Mouse (Mus musculus): ENCODE data around the gene Slc19a3.
"Not testable (repeated sequence)": the region's sequence is repeated elsewhere in the genome, so short reads cannot be mapped to it uniquely, and the experiment has no call there.

Gene Slc19a3

GRCm38 (mm10) chr1:83006218-83007179 lies 31.7 kb downstream of the Slc19a3 start:
- no peak for DNase-seq

- DNase-seq: not testable (repeated sequence)
These were observed 37.9 kb downstream of the Slc19a3 start, which contains the start of gene Gm47959 for GRCm38 (mm10) chr1:83000306-83000705. TSS of gene Gm47959 (plus strand) at chr1:83000548.

DNA sequence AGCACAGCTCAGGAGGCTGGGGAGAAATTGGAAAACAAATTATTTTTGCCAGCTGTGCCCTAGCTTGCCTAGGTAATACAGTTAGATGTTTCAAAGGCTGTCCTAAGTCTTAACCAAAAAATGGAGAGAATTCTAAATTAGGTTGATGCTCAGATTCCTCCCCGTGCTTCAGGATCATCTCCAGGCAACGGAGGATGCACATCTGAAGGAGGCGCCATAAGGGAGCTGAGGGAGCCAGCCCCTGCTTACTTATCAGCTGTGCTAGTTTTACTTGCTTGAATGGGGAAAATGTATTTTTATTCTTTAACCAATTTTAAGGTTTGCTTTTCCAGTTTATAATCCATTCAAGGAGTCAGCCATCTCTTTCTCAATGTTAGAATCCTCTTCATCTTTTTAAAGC lies 44.3 kb downstream of the Slc19a3 start:
- DNase-seq: no peak

GRCm38 (mm10) chr1:82992093-82992492 lies 46.2 kb downstream of the Slc19a3 start:
- no peak for DNase-seq

DNA sequence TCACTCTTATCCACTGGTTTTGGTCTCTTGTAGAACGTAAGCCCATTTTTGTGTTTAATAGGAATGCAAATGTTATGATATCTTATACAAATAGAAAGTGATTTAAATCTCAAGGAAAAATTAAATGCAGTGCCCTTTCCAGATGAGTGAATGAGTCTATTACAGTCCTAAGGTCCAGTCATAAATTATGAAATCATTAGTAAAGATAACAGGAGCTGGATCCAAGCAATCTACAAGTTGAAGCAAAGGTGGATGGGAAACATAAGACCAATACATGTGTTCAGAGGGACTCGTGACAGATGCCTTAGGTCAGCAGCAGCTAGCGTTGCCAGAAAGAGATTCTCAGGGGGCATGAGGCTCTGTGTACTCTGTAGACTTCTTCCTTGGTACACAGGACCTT lies 46.7 kb downstream of the Slc19a3 start:
- DNase-seq: no peak

GRCm38 (mm10) chr1:82991062-82991461 lies 47.2 kb downstream of the Slc19a3 start:
- DNase-seq: no peak

DNA sequence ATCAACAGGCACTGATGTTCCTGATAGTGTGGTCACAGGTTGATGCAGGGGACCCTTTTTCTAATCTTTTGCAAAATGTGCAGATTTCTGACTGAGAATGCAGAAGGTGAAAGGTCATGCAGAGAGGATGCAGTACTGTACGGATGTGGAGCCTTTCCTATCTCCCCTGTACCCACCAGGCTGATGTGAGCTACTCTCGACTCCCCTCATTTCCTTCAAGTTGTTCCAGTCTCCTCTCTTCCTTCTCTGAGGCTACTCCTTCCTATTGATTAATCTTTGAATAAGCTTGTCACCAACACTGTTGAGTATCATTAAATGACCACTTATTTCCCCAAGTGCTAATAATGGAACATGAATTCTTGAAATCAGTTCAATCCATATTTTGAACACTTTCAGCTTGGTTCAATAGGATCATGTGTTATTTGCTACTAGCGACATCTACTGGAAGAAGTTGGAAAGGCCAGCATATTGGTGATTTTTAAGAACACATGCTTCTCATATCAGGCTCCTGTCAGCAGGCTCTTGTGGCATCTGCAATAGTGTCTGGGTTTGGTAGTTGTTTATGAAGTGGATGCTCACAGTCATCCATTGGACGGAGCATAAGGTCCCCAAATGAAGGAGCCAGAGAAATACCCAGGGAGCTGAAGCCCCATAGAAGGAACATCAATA lies 50.6 kb downstream of the Slc19a3 start:
- DNase-seq: no peak

DNA sequence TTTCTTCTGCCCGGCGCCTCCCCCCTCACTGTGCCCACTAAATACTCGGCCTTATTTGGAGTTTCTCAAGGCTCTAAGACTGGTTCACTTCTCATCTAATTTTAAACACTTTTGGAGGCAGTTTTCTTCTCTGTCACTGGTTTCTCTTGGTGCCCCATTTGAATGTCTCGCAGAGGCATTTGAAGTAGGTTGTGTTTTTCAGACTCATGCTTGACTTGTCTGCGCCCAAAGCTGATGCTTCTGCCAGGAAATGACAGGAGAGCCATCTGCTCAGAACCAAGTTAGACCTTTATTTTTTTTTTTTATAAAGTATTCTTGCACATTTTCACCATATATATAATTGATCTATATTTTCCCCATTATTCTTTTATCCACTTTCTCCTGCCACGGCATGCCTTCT lies 51.5 kb downstream of the Slc19a3 start:
- DNase-seq: no peak

DNA sequence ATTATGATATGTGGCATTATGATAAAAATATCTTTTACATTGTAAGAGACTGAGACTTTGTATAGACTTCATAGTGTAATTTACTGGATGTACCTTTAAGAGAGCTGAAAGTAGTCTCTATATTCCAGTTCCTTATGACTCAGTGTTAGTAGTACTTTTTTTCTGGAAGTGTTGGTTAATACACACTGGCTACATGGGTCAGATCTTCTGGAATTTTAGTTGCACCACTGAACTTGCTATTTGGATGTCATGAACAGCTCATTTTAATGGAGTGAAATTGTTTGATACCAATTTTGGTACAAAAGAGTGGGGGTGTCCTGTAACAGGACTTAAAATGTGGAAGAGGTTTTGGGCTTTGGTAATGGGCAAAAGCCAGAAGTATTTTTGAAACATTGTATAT lies 60.4 kb downstream of the Slc19a3 start:
- DNase-seq: no peak

GRCm38 (mm10) chr1:82975750-82976149 lies 62.5 kb downstream of the Slc19a3 start:
- DNase-seq: no peak

DNA sequence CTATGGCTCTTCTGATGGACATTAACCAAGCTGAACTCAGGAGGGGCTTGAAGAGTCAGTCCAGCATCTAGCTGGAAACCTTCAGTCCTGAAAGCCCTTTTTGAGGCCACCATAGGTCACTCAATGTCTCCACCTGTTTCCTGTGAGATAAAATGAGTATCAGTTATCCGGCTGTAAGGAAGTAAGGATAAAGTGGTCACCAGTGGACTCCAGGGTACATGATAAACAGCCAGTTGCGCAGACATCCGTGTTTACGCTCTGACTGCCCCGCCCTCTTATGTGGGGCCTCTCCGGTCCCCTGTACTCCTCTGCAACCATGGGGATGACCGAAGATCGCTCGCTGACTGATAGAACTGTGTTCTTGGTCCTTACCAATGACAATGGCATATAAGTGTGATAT lies 63.9 kb downstream of the Slc19a3 start:
- DNase-seq: no peak

DNA sequence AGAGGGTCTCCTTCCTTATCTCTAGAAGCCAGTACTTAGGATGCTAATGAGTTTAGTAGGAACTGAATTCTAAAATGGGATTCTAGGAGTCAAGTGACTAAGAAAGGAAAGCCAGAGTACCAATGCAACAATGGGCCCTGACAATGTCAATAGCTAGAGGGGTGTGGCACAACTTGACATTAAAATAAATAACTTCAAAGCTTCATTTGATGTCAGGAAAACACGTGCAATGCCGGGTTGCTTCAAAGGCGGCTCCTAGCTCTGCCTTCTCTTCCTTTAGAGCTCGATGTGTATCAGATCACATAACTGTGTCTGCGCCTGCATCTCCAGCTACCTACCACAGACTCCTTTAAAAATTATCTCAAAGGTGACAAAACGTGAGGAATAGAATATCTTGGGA lies 64.3 kb downstream of the Slc19a3 start:
- no peak for DNase-seq

DNA sequence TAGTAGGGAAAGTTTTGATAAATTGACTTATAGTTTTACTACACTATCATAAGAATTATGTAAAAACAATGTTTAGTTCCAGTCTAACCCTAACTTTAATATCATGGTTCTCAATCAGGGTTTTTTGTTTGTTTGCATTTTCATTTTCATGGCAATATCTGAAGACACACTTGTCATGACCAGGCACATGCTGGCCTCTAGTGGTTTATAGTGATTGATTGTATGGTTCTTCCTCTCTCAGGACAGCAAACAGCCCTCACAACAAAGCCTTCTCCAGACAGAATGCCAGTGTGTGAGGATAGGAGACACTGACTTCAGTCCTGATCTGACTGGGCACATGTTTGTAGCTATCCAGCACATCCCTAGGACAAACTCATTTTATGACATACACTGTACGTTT lies 65.0 kb downstream of the Slc19a3 start:
- no peak for DNase-seq

DNA sequence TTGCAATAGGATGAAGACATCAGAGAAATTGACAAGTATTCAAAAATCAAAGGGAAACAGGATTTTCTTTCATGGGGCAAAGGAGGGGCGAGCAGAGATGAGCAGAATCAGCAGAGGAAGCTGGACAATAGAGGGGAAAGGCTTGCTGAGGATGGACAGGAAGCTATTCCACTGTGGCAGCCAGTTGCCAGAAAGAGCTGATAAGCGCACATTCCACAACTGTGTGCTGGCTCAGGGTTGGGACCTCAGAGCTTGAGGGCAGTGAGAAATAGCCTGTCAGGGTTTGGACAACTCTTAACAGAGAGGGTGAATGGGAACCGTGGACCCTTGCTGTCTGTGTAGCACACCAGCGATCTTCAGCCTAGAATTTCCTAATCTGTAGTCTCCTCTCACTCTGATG lies 66.2 kb downstream of the Slc19a3 start:
- DNase-seq: no peak

- no peak for DNase-seq
These were observed 71.8 kb downstream of the Slc19a3 start for GRCm38 (mm10) chr1:82966413-82966812.
